Mouse (Mus musculus) heart, embryonic 12.5 days (tissue): ENCODE data around the gene Rin1. TPM values are rescaled to one million over a fixed set of nuclear protein-coding genes. Genes with fewer than 3 reads are reported as not detected.

ENCODE experiments used
- ATAC-seq: fragments of 200-750 bp; cut with Nextera tagmentation; 2 replicates; pipeline ENCODE4 v1.8.0; 2017; ENCODE audit warnings: moderate TSS enrichment, moderate library complexity; ENCODE audit not compliant: insufficient number of reproducible peaks, low FRiP score
- H3K27ac ChIP-seq: fragments of 300-500 bp; sonication (generic); 2 replicates; pipeline ENCODE4 v1.5.1; 2016; ENCODE audit warnings: mild to moderate bottlenecking, moderate library complexity; ENCODE audit not compliant: poor library complexity, severe bottlenecking
- H3K27me3 ChIP-seq: fragments of 300-500 bp; sonication (generic); replicated peaks from 2 replicates; pipeline ENCODE4 v1.6.1; 2016; ENCODE audit warnings: mild to moderate bottlenecking, moderate library complexity
- H3K36me3 ChIP-seq: fragments of 300-500 bp; sonication (generic); 2 replicates; pipeline ENCODE4 v1.6.1; 2016; ENCODE audit warnings: mild to moderate bottlenecking, moderate library complexity
- H3K4me1 ChIP-seq: fragments of 300-500 bp; sonication (generic); replicated peaks from 2 replicates; pipeline ENCODE4 v1.6.1; 2016; ENCODE audit warnings: mild to moderate bottlenecking
- H3K4me2 ChIP-seq: fragments of 300-500 bp; sonication (generic); 2 replicates; pipeline ENCODE4 v1.6.1; 2016; ENCODE audit warnings: mild to moderate bottlenecking, moderate library complexity
- H3K4me3 ChIP-seq: fragments of 300-500 bp; sonication (generic); 2 replicates; pipeline ENCODE4 v1.5.1; 2016; ENCODE audit warnings: mild to moderate bottlenecking
- H3K9ac ChIP-seq: fragments of 300-500 bp; sonication (generic); 2 replicates; pipeline ENCODE4 v1.6.1; 2016; ENCODE audit warnings: mild to moderate bottlenecking, moderate library complexity
- H3K9me3 ChIP-seq: fragments of 300-500 bp; sonication (generic); replicated peaks from 2 replicates; pipeline ENCODE4 v1.6.1; 2016; ENCODE audit warnings: mild to moderate bottlenecking, moderate library complexity
- WGBS: fragments of 180-500 bp; shearing (Covaris S2); methylation state at CpG from one replicate; pipeline ENCODE4 v1.1.7; 2016; 5-methylcytosine and 5-hydroxymethylcytosine counted together
- polyA plus RNA-seq: library from polyadenylated mRNA; unstranded; fragments of >200 nt; fragmentation: Nextera tagmentation; extraction: Ambion mirVana; gene quantifications from 2 replicates; pipeline ENCODE4 v1.2.1, GENCODE M21; 2016

Gene Rin1
- polyA plus RNA-seq, 1 experiment from 2014 or later: 6.2 TPM

DNA sequence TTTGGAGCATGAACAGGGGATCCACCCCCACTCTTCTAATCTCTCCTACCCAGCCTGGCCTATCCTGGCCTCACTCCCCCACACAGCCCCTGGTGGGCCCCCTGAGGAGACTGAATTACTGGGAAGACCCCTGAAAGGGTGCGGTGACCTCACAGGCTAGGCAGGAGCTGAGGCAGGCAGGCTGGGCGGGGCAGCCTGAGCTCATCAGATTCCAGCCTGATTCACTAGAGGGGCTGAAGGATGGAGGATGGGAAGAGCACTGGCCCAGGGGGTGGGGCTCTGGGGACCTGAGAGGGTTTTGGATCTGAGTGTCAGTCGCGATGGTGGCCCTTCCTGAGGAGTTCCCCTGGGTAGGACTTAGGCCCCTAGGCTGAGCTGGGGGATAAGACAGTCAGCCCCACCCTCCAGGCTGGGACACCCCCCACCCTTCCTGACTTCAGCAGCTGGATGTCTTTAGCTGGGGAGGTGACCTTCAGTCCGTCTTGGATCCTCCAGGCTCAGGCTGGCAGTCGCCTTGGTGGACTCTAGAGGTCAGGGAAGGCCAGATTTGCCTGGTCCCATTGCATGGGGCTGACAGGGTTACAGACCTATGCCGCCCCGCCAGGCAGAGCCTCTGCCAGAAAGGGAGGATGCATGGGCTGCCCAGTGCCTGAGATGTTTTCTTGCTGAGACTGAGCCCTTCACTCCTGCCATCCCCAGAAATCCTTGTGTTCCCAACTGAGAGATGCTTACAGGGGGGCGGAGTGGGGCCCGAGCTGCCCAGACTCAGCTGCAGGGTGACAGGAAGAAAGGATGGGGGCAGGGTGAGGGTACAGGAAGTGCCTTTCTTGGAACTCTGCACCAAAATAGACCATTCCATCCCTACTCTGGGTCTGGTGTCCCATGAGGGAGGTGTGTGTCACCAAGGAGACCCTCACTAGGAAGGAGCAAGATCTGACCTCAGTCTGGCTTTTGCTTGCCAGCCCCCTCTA, 8.8 kb downstream of the Rin1 start:
- Histone ChIP-seq H3K4me2 (peak overlapping the region; percentile 4; the same call in 1 of the 2 replicates), H3K4me1 (peaks cover 37% of the 10 kb centered on the region), H3K4me3 (no peak overlapping the region), H3K9me3 (no peaks in the 10 kb centered on the region), H3K9ac (peak overlapping the region; percentile 44), H3K36me3 (no peaks in the 10 kb centered on the region), H3K27ac (peak overlapping the region; percentile 37), H3K27me3 (0 out of 2 replicates have a peak, but pooled peaks cover 6% of the 10 kb centered on the region)
- 15% methylated on average over 10 of the region's 10 CpGs for WGBS
- ATAC-seq: peak; percentile 19

DNA sequence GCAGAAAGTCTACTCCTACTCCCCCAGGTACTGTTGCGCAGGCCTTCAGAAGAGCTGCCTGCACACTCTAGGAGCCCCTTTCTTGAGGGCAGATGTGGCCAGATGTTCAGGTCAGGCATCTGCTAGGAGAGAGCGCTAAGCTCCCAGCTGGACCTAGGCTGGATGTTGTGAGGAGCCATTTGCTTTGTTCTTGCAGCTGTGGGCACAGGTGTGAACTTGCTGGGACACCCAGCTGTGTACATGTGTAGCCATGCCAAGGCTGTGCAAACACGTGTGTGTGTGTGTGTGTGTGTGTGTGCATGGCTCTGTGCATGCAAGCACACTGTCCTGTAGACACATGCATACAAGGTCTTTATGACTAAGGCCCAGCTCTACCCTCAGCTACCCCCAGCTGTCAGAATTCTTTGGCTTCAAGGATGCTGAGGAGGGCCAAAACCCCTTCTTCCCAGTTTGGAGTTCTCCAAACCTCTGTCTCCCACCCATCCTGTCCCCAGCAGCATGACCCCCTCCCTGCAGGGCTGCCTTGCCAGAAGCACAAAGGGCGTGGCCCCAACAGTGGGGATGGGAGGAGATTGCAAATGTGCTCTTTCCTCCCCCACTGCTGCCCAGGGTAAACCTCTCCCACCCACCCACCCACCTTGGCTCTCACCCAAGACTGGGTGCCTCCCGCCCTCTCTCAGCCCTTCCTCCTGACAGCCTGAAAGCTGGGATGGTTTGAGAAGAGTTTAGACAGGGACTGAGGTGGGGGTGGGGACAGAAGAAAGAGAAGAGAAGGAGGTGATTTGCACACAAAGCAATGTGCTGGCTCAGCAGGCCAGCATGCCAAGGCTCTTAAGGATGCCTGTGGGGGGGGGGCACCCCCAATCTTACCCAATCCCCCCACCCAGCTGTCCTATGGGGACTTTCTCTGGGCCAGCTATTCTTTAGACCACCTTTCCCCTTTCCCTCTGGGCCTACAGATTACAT, 10.4 kb downstream of the Rin1 start:
- ATAC-seq: no peak
- Histone ChIP-seq H3K9ac (no peak overlapping the region), H3K27ac (peak overlapping the region; percentile 2; the same call in 1 of the 2 replicates), H3K4me2 (no peak overlapping the region), H3K4me3 (no peak overlapping the region), H3K27me3 (no peaks in the 10 kb centered on the region), H3K9me3 (no peaks in the 10 kb centered on the region), H3K36me3 (no peaks in the 10 kb centered on the region), H3K4me1 (peaks cover 49% of the 10 kb centered on the region)
- WGBS: 46% methylated on average over 5 of the region's 5 CpGs

DNA sequence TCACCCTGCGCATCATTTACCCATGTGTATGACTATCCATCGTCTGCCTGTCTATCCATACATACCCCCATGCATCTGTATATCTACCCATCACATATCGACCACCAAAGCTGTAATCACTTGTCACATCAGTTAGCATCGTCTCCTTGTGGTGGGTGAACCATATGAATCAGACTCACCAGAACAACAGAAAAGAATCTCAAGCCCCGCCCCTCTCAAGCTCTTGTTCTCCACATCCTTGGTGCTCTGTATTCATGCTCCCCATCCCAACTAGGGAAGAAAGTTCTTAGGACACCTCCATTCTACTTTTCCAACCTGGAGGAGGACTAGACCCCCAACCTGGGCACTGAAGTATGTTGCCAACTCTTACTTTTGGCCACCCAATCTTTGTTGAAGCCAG, 11.8 kb downstream of the Rin1 start:
- H3K36me3 ChIP-seq: no peaks in the 10 kb centered on the region
- WGBS: 82% methylated on average over 5 of the region's 5 CpGs

DNA sequence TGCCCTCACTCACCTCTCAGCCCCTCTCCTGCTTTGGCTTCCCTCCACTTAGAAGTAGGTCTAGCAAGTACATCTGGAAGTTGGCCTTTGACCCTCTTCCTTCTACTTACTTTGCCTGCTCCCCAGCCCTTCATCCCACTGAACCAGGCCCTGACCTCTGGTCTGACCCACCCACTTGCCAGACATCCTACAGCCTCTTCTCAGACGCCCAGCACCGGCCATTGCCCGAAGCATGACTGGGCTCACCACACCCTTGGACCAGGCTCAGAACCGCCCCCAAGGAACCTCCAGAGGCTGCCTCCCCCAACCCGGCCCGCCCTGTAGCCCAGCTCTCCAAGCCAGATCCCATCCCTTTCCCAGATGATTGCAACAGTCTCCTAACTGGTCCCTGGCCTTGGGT, 12.2 kb downstream of the Rin1 start:
- no peak for ATAC-seq
- Histone ChIP-seq H3K9ac (no peak overlapping the region), H3K27ac (no peak overlapping the region), H3K4me3 (no peak overlapping the region), H3K27me3 (no peaks in the 10 kb centered on the region), H3K9me3 (no peaks in the 10 kb centered on the region), H3K4me1 (peaks cover 57% of the 10 kb centered on the region), H3K36me3 (no peaks in the 10 kb centered on the region), H3K4me2 (no peak overlapping the region)
- WGBS: 62% methylated on average over 6 of the region's 6 CpGs

More for the DNA sequence above, 11.8 kb downstream of the Rin1 start:
- no peak for ATAC-seq
- Histone ChIP-seq H3K4me1 (peaks cover 53% of the 10 kb centered on the region), H3K27me3 (no peaks in the 10 kb centered on the region), H3K4me3 (no peak overlapping the region), H3K27ac (no peak overlapping the region), H3K9ac (no peak overlapping the region), H3K9me3 (no peaks in the 10 kb centered on the region), H3K4me2 (no peak overlapping the region)

DNA sequence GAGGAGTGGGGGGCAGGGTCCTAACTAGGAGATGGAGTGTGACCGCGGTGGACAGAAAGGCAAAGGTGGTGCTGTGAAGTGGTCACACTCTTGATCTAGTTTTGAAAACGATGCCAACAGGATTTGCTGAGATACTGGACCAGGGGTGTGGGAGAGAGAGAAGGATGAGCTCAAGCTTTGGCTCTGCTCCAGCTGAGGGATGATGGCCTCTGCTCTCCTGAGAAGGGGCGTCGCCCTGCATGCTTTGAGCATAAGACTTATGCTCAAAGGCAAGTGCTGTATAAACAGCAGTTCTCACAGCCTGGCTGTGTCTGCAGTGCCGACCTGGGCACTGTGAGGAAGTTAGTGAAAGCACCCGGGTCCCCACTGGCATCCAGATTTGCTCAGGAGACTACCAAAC, 14.8 kb downstream of the Rin1 start:
- Histone ChIP-seq H3K4me1 (peaks cover 60% of the 10 kb centered on the region), H3K9me3 (no peaks in the 10 kb centered on the region), H3K27ac (no peak overlapping the region), H3K4me2 (0 out of 2 replicates have a peak overlapping the region, but pooled peaks have one; percentile 13), H3K4me3 (no peak overlapping the region), H3K36me3 (no peaks in the 10 kb centered on the region), H3K9ac (no peak overlapping the region), H3K27me3 (peaks cover 15% of the 10 kb centered on the region)
- no peak for ATAC-seq
- WGBS: 49% methylated on average over 7 of the region's 7 CpGs

DNA sequence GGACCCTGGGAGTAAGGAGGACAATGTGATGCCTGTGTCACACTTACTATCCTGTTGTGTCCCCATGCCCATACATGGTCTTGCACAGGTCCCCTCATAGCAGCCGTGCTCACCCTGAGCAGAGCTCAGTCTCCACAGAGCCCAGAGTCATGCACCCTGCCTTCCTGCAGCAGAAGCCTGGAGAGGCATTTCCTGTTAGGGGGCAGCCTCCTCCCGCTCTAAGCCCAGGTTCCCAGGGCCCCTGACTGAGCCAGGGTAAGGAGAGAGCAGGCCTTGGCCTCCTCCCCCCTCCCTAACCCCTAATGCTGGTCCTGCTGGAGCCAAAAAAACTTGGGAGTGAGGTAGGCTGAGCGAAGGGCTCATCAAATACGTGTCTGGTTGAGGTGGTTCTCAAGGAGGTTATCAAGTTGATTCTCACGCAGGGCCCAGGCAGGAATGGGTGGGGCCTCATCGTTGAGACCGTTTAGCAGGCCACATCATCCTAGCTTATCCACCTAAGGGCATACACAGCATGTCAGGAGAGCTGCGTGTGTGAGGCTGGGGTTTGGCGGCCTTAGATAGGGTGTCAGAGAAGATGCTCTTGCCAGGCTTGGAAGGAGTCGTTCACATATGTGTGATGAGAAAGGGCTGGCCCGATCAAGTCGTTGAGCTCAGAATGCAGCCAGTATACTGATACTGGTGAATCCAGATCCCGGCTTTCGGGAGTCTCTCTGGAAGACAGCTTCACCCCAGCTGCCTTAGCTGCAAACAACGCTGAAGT, 16.9 kb downstream of the Rin1 start:
- H3K4me2 ChIP-seq: peak overlapping the region; percentile 96
- peak overlapping the region; percentile 58 for H3K4me3 ChIP-seq
- no peaks in the 10 kb centered on the region for H3K9me3 ChIP-seq
- ATAC-seq: peak; percentile 16; the same call in 1 of the 2 replicates
- no peaks in the 10 kb centered on the region for H3K36me3 ChIP-seq
- H3K4me1 ChIP-seq: peaks cover 62% of the 10 kb centered on the region
- WGBS: 6% methylated on average over 15 of the region's 15 CpGs
- H3K9ac ChIP-seq: peak overlapping the region; percentile 46; the same call in 1 of the 2 replicates
- peak overlapping the region; percentile 72 for H3K27ac ChIP-seq
- H3K27me3 ChIP-seq: peaks cover 19% of the 10 kb centered on the region

DNA sequence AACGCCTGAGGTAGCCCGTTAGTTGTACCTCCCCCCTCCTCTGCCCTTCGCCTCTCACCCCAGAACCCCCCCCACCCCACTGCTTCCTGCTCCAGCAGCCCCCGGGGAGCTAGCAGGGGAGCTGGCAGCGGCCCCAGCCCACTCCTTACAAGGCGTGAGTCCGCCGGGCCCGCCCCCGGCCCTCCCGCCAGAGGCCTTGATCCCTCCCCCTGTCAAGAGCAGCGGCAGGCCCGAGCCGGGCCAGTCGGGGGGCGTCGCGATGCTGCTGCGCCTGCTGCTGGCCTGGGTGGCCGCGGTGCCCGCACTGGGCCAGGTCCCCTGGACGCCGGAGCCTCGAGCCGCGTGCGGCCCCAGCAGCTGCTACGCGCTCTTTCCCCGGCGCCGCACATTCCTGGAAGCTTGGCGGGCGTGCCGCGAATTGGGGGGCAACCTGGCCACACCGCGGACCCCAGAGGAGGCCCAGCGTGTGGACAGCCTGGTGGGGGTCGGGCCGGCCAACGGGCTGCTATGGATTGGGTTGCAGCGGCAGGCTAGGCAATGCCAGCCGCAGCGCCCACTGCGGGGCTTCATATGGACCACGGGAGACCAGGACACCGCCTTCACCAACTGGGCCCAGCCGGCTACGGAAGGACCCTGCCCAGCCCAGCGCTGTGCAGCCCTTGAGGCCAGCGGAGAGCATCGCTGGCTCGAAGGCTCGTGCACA, 17.7 kb downstream of the Rin1 start, which contains the start of gene Cd248:
Gene Cd248, plus strand, starts transcription at position 212 of the 703 bp plus-strand sequence.
- H3K4me1 ChIP-seq: peaks cover 70% of the 10 kb centered on the region
- peaks cover 19% of the 10 kb centered on the region for H3K27me3 ChIP-seq
- H3K27ac ChIP-seq: peak within 1 kb of the TSS; percentile 72
- peak within 1 kb of the TSS; percentile 85 for H3K9ac ChIP-seq
- no peaks in the 10 kb centered on the region for H3K9me3 ChIP-seq
- 1% methylated on average over 55 of the region's 56 CpGs for WGBS
- peak; percentile 67 for ATAC-seq
- peak within 1 kb of the TSS; percentile 96 for H3K4me2 ChIP-seq
- peak within 1 kb of the TSS; percentile 58 for H3K4me3 ChIP-seq
- no peaks in the 10 kb centered on the region for H3K36me3 ChIP-seq

DNA sequence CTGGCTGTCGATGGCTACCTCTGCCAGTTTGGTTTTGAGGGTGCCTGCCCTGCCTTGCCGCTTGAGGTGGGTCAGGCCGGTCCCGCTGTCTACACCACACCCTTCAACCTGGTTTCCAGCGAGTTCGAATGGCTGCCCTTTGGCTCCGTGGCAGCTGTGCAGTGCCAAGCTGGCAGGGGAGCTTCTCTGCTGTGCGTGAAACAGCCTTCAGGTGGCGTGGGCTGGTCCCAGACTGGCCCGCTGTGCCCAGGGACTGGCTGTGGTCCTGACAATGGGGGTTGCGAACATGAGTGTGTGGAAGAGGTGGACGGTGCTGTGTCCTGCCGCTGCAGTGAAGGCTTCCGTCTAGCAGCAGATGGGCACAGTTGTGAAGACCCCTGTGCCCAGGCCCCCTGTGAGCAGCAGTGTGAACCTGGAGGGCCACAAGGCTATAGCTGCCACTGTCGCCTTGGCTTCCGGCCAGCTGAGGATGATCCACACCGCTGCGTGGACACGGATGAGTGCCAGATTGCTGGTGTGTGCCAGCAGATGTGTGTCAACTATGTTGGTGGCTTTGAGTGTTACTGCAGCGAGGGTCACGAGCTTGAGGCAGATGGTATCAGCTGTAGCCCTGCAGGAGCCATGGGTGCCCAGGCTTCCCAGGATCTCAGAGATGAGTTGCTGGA, 18.4 kb downstream of the Rin1 start:
- peak overlapping the region; percentile 85 for H3K9ac ChIP-seq
- peaks cover 20% of the 10 kb centered on the region for H3K27me3 ChIP-seq
- H3K4me1 ChIP-seq: peaks cover 71% of the 10 kb centered on the region
- no peak for ATAC-seq
- no peaks in the 10 kb centered on the region for H3K9me3 ChIP-seq
- 43% methylated on average over 21 of the region's 21 CpGs for WGBS
- H3K36me3 ChIP-seq: no peaks in the 10 kb centered on the region
- peak overlapping the region; percentile 96 for H3K4me2 ChIP-seq
- H3K27ac ChIP-seq: no peak overlapping the region
- peak overlapping the region; percentile 58 for H3K4me3 ChIP-seq

DNA sequence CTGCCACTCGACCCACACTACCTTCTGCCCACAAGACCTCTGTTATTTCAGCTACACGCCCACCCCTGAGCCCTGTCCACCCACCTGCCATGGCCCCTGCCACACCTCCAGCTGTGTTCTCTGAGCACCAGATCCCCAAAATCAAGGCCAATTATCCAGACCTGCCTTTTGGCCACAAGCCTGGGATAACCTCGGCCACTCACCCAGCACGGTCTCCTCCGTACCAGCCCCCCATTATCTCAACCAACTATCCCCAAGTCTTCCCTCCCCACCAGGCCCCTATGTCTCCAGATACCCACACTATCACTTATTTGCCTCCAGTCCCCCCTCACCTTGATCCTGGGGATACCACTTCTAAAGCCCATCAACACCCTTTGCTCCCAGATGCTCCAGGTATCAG, 19.2 kb downstream of the Rin1 start:
- H3K36me3 ChIP-seq: no peaks in the 10 kb centered on the region
- WGBS: 80% methylated on average over 5 of the region's 5 CpGs
- no peak overlapping the region for H3K27ac ChIP-seq
- ATAC-seq: no peak
- H3K9me3 ChIP-seq: no peaks in the 10 kb centered on the region
- H3K4me2 ChIP-seq: peak overlapping the region; percentile 96
- peaks cover 70% of the 10 kb centered on the region for H3K4me1 ChIP-seq
- H3K4me3 ChIP-seq: peak overlapping the region; percentile 58
- H3K27me3 ChIP-seq: peaks cover 28% of the 10 kb centered on the region
- H3K9ac ChIP-seq: peak overlapping the region; percentile 6; the same call in 1 of the 2 replicates
